Mouse (Mus musculus): ENCODE data around the gene Olfr116. TPM values are rescaled to one million over a fixed set of nuclear protein-coding genes. Genes with fewer than 3 reads are reported as not detected.

The Olfr116 gene
- polyA plus RNA-seq (2014; fragmentation: Illumina TruSeq; extraction: RNeasy Lipid Tissue Mini Kit (QIAGEN cat#74804); ENCODE audit: low read depth, low replicate concordance): not detected

DNA sequence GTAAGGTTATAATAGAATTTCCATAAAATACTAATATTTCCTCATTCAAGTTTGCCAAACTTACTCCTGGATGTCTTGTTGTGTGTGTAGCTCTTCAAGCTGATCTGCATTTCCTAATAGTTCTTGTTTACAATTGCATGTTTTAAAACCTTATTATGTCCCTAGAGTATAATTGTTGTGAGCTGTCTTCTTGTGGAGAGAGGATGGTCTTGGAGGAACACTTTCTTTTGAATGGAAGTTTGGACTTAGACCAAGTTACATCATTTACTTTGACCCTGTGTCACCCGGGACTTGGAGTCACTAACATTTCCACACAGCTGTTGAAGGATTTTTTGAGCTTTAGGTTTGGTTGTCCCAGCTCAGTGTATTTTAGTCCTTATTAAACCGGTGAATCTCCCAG, at the start of gene Olfr116, which contains the start of gene Olfr115:
Olfr116 (minus strand) TSS at position 191 of the 400 bp plus-strand sequence.
Olfr115 (minus strand) TSS at position 101 of the 400 bp plus-strand sequence.

DNA sequence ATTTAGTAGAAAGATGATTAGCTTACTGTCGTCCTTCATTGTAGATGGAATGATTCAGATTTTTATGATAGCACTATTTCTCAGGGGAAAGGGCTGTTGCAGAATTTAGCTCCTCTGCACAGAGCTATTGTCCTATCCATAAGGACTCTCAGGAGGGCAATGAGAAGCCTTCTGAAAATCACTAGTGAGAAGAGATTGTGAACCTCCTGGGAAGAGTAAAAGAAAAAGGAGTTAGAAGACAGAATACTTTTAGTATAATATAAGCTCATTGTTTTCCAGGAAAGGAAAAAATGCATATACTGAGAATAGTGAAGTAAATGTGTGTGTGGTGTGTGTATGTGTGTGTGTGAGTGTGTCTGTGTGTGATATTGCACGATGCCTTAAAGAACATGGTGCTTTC, 39.7 kb upstream of the Olfr116 start, which contains the start of gene Olfr118:
Olfr118 (plus strand) TSS at position 301 of the 400 bp plus-strand sequence.

DNA sequence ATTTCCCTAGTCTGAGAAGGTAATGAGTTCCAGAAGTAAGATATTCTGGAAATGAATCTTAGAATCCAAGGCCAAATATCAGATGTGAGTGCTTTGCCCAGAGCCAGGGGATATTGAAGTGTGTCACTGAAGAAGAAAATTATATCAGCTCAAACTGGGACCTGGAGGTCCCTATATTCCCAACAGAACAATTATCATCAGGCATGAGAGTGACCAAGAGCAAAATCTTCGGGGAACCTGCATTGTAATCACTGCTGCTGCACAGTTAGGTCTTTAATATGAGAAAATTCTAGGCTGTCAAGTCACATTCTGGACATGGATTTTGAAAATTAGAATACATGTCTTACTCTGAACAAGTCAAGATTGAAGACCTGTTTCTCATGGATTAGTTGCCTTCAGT, 36.7 kb upstream of the Olfr116 start, which contains the start of gene Olfr117:
Olfr117 (minus strand) TSS at position 101 of the 400 bp plus-strand sequence.

DNA sequence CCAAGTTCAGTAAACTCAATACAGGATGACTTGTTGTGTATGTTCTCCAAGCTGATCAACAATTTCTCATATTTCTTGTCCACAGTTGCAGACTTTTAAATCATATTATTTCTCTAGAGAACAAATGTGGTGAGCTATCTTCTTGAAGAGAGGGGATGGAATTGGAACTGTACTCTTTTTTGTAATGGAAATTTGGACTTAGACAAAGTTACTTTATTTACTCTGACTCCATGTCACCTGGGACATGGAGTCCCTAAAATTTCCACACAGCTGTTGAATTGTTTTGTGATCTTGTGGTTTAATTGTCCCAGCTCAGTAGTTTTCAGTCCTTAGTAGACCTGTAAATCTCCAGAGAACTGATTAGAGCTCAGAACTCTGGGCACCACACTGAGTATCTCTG, 34.4 kb downstream of the Olfr116 start, which contains the start of gene Olfr114:
Olfr114 (minus strand) TSS at position 101 of the 400 bp plus-strand sequence.

DNA sequence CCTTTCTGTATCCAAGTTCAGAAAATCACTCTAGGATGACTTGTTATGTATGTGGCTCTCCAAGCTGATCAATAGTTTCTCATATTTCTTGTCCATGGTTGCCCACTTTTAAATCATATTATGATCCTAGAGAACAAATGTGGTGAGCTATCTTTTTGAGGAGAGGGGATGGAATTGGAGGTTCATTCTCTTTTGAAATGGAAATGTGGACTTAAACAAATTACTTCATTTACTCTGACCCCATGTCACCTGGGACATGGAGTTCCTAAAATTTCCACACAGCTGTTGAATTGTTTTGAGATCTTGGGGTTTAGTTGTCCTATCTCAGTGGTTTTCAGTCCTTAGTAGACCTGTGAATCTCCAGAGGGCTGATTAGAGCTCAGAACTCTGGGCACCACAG, 49.4 kb downstream of the Olfr116 start, which contains the start of gene Olfr113:
Olfr113 (minus strand) TSS at position 101 of the 400 bp plus-strand sequence.

Other genes starting within 250 kb of the Olfr116 start
- not detected for gene Olfr105-ps, start 248.2 kb downstream of the Olfr116 start, polyA plus RNA-seq (2014; fragmentation: Illumina TruSeq; extraction: RNeasy Lipid Tissue Mini Kit (QIAGEN cat#74804); ENCODE audit: low read depth, low replicate concordance)
- gene Olfr106-ps, start 236.8 kb downstream of the Olfr116 start, polyA plus RNA-seq (2014; fragmentation: Illumina TruSeq; extraction: RNeasy Lipid Tissue Mini Kit (QIAGEN cat#74804); ENCODE audit: low read depth, low replicate concordance): not detected
- not detected for gene Olfr107, start 228.0 kb downstream of the Olfr116 start, polyA plus RNA-seq (2014; fragmentation: Illumina TruSeq; extraction: RNeasy Lipid Tissue Mini Kit (QIAGEN cat#74804); ENCODE audit: low read depth, low replicate concordance)
- not detected for gene Olfr108, start 181.7 kb downstream of the Olfr116 start, polyA plus RNA-seq (2014; fragmentation: Illumina TruSeq; extraction: RNeasy Lipid Tissue Mini Kit (QIAGEN cat#74804); ENCODE audit: low read depth, low replicate concordance)
- gene Olfr109, start 168.3 kb downstream of the Olfr116 start, polyA plus RNA-seq (2014; fragmentation: Illumina TruSeq; extraction: RNeasy Lipid Tissue Mini Kit (QIAGEN cat#74804); ENCODE audit: low read depth, low replicate concordance): not detected
- not detected for gene H2-M2, start 143.6 kb downstream of the Olfr116 start, polyA plus RNA-seq (2014; fragmentation: Illumina TruSeq; extraction: RNeasy Lipid Tissue Mini Kit (QIAGEN cat#74804); ENCODE audit: low read depth, low replicate concordance)
- not detected for gene Olfr110, start 134.7 kb downstream of the Olfr116 start, polyA plus RNA-seq (2014; fragmentation: Illumina TruSeq; extraction: RNeasy Lipid Tissue Mini Kit (QIAGEN cat#74804); ENCODE audit: low read depth, low replicate concordance)
- gene Olfr111, start 119.2 kb downstream of the Olfr116 start, polyA plus RNA-seq (2014; fragmentation: Illumina TruSeq; extraction: RNeasy Lipid Tissue Mini Kit (QIAGEN cat#74804); ENCODE audit: low read depth, low replicate concordance): not detected
- gene Olfr112, start 57.7 kb downstream of the Olfr116 start, polyA plus RNA-seq (2014; fragmentation: Illumina TruSeq; extraction: RNeasy Lipid Tissue Mini Kit (QIAGEN cat#74804); ENCODE audit: low read depth, low replicate concordance): not detected
- gene Olfr113, start 49.5 kb downstream of the Olfr116 start, polyA plus RNA-seq (2014; fragmentation: Illumina TruSeq; extraction: RNeasy Lipid Tissue Mini Kit (QIAGEN cat#74804); ENCODE audit: low read depth, low replicate concordance): not detected
- not detected for gene Olfr114, start 34.5 kb downstream of the Olfr116 start, polyA plus RNA-seq (2014; fragmentation: Illumina TruSeq; extraction: RNeasy Lipid Tissue Mini Kit (QIAGEN cat#74804); ENCODE audit: low read depth, low replicate concordance)
- gene Olfr115, start 90 bp downstream of the Olfr116 start, polyA plus RNA-seq (2014; fragmentation: Illumina TruSeq; extraction: RNeasy Lipid Tissue Mini Kit (QIAGEN cat#74804); ENCODE audit: low read depth, low replicate concordance): not detected
- gene Olfr117, start 36.6 kb upstream of the Olfr116 start, polyA plus RNA-seq (2014; fragmentation: Illumina TruSeq; extraction: RNeasy Lipid Tissue Mini Kit (QIAGEN cat#74804); ENCODE audit: low read depth, low replicate concordance): not detected
- not detected for gene Olfr118, start 39.8 kb upstream of the Olfr116 start, polyA plus RNA-seq (2014; fragmentation: Illumina TruSeq; extraction: RNeasy Lipid Tissue Mini Kit (QIAGEN cat#74804); ENCODE audit: low read depth, low replicate concordance)
- not detected for gene Olfr119, start 69.4 kb upstream of the Olfr116 start, polyA plus RNA-seq (2014; fragmentation: Illumina TruSeq; extraction: RNeasy Lipid Tissue Mini Kit (QIAGEN cat#74804); ENCODE audit: low read depth, low replicate concordance)
- gene Olfr120, start 94.6 kb upstream of the Olfr116 start, polyA plus RNA-seq (2014; fragmentation: Illumina TruSeq; extraction: RNeasy Lipid Tissue Mini Kit (QIAGEN cat#74804); ENCODE audit: low read depth, low replicate concordance): not detected
- not detected for gene Olfr121, start 121.7 kb upstream of the Olfr116 start, polyA plus RNA-seq (2014; fragmentation: Illumina TruSeq; extraction: RNeasy Lipid Tissue Mini Kit (QIAGEN cat#74804); ENCODE audit: low read depth, low replicate concordance)
- gene Olfr122, start 141.4 kb upstream of the Olfr116 start, polyA plus RNA-seq (2014; fragmentation: Illumina TruSeq; extraction: RNeasy Lipid Tissue Mini Kit (QIAGEN cat#74804); ENCODE audit: low read depth, low replicate concordance): not detected
- gene Olfr123, start 166.3 kb upstream of the Olfr116 start, polyA plus RNA-seq (2014; fragmentation: Illumina TruSeq; extraction: RNeasy Lipid Tissue Mini Kit (QIAGEN cat#74804); ENCODE audit: low read depth, low replicate concordance): not detected
- gene Olfr124, start 172.7 kb upstream of the Olfr116 start, polyA plus RNA-seq (2014; fragmentation: Illumina TruSeq; extraction: RNeasy Lipid Tissue Mini Kit (QIAGEN cat#74804); ENCODE audit: low read depth, low replicate concordance): not detected
- gene Olfr125, start 205.8 kb upstream of the Olfr116 start, polyA plus RNA-seq (2014; fragmentation: Illumina TruSeq; extraction: RNeasy Lipid Tissue Mini Kit (QIAGEN cat#74804); ENCODE audit: low read depth, low replicate concordance): not detected
- not detected for gene Olfr126, start 220.3 kb upstream of the Olfr116 start, polyA plus RNA-seq (2014; fragmentation: Illumina TruSeq; extraction: RNeasy Lipid Tissue Mini Kit (QIAGEN cat#74804); ENCODE audit: low read depth, low replicate concordance)

Data from kidney, adult 10 weeks (tissue).